Mouse (Mus musculus): ENCODE results near the gene Dpy19l1. TPM values are rescaled to one million over a fixed set of nuclear protein-coding genes. Genes with fewer than 3 reads are reported as not detected.

The Dpy19l1 gene
- polyA plus RNA-seq, 1 experiment from 2014 or later: 4.6 TPM

- Histone ChIP-seq H3K27ac (ENCODE audit: low read depth, low read length) (no peak overlapping the region), H3K36me3 (ENCODE audit: control insufficient read depth, insufficient read depth) (no peaks in the 10 kb centered on the region), H3K4me3 (ENCODE audit: low read depth, low read length) (no peak overlapping the region), H3K27me3 (replicated peaks; ENCODE audit: control insufficient read depth, insufficient read depth, low read length) (no peaks in the 10 kb centered on the region), H3K4me1 (replicated peaks; ENCODE audit: control insufficient read depth, insufficient read depth, low read length) (no peaks in the 10 kb centered on the region), H3K9ac (ENCODE audit: low read depth, low read length) (no peak overlapping the region), H3K4me2 (replicated peaks; ENCODE audit: low read depth) (no peak overlapping the region), H3K9me3 (ENCODE audit: control insufficient read depth) (no peaks in the 10 kb centered on the region)
- ATAC-seq: no peak
- 74% methylated on average over 3 of the region's 3 CpGs for whole genome bisulfite sequencing
- TF ChIP-seq CTCF (IDR thresholded peaks at IDR 0.05; ENCODE audit: low read depth): no peak
These were observed 108.8 kb downstream of the Dpy19l1 start for GRCm38 (mm10) chr9:24394146-24394545.

DNA sequence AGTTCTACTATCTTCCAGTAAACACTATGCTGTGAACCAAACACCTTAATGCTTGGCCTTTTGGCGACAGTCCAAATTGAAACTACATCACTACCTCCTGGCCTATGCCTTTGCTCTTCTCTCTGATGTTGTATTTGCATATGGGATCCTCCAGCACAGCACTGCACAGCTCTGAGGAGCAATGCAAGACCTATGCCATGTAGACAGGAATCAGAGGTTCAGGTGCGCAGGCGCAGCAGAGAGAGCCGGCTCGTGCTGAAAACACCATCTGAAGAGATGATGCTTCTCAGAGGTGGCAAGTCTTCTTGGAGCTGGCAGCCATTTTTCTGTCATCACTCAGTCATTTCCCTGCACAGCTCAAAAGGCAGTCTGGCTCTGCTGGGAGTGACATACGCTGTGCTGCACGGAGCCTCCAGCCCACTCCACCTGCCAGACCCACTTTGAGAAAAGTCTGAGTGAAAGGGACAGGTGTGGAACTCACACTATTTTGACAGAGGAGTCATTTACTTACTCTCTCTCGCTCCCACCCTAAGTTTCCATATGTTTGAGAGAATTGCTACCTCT lies 112.1 kb downstream of the Dpy19l1 start:
- H3K4me2 ChIP-seq (replicated peaks; ENCODE audit: low read depth): no peak overlapping the region
- H3K27me3 ChIP-seq (replicated peaks; ENCODE audit: control insufficient read depth, insufficient read depth, low read length): no peaks in the 10 kb centered on the region
- 90% methylated on average over 8 of the region's 8 CpGs for WGBS
- no peak for TF ChIP-seq CTCF (IDR thresholded peaks at IDR 0.05; ENCODE audit: low read depth)
- no peak overlapping the region for H3K4me3 ChIP-seq (ENCODE audit: low read depth, low read length)
- no peaks in the 10 kb centered on the region for H3K4me1 ChIP-seq (replicated peaks; ENCODE audit: control insufficient read depth, insufficient read depth, low read length)
- H3K36me3 ChIP-seq (ENCODE audit: control insufficient read depth, insufficient read depth): no peaks in the 10 kb centered on the region
- no peak overlapping the region for H3K27ac ChIP-seq (ENCODE audit: low read depth, low read length)
- H3K9me3 ChIP-seq (ENCODE audit: control insufficient read depth): no peaks in the 10 kb centered on the region
- H3K9ac ChIP-seq (ENCODE audit: low read depth, low read length): no peak overlapping the region
- ATAC-seq: no peak

DNA sequence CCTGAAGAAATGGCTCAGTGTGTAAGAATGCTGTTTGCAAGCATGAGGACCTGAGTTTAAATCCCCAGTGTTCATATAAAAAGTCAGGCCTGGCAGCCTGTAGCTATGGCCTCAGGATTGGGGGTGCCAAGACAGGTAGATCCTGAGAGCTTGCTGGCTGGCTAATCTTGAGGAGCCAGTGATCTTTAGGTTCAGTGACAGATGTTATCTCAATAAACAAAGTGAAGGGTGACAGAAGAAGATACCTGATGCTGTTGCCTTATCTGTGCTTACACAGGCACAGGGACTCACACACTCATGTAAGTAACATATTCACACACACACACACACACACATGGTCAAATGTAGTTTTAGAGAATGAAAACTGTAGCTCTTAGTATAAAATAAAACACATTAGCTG lies 115.7 kb downstream of the Dpy19l1 start:
- no peak for TF ChIP-seq CTCF (IDR thresholded peaks at IDR 0.05; ENCODE audit: low read depth)
- ATAC-seq: no peak
- H3K4me3 ChIP-seq (ENCODE audit: low read depth, low read length): no peak overlapping the region
- no peak overlapping the region for H3K27ac ChIP-seq (ENCODE audit: low read depth, low read length)
- H3K9me3 ChIP-seq (ENCODE audit: control insufficient read depth): no peaks in the 10 kb centered on the region
- H3K9ac ChIP-seq (ENCODE audit: low read depth, low read length): no peak overlapping the region
- no peaks in the 10 kb centered on the region for H3K27me3 ChIP-seq (replicated peaks; ENCODE audit: control insufficient read depth, insufficient read depth, low read length)
- H3K36me3 ChIP-seq (ENCODE audit: control insufficient read depth, insufficient read depth): no peaks in the 10 kb centered on the region
- H3K4me1 ChIP-seq (replicated peaks; ENCODE audit: control insufficient read depth, insufficient read depth, low read length): no peaks in the 10 kb centered on the region
- H3K4me2 ChIP-seq (replicated peaks; ENCODE audit: low read depth): no peak overlapping the region

- Histone ChIP-seq H3K4me3 (ENCODE audit: low read depth, low read length) (no peak overlapping the region), H3K27me3 (replicated peaks; ENCODE audit: control insufficient read depth, insufficient read depth, low read length) (no peaks in the 10 kb centered on the region), H3K36me3 (ENCODE audit: control insufficient read depth, insufficient read depth) (no peaks in the 10 kb centered on the region), H3K9me3 (ENCODE audit: control insufficient read depth) (no peaks in the 10 kb centered on the region), H3K4me2 (replicated peaks; ENCODE audit: low read depth) (no peak overlapping the region), H3K4me1 (replicated peaks; ENCODE audit: control insufficient read depth, insufficient read depth, low read length) (no peaks in the 10 kb centered on the region), H3K27ac (ENCODE audit: low read depth, low read length) (no peak overlapping the region), H3K9ac (ENCODE audit: low read depth, low read length) (no peak overlapping the region)
- no peak for TF ChIP-seq CTCF (IDR thresholded peaks at IDR 0.05; ENCODE audit: low read depth)
- WGBS: 82% methylated on average over 3 of the region's 3 CpGs
- ATAC-seq: no peak
These were observed 123.6 kb downstream of the Dpy19l1 start for GRCm38 (mm10) chr9:24379321-24379720.

GRCm38 (mm10) chr9:24378848-24379247 lies 124.1 kb downstream of the Dpy19l1 start:
- no peak overlapping the region for H3K27ac ChIP-seq (ENCODE audit: low read depth, low read length)
- H3K4me2 ChIP-seq (replicated peaks; ENCODE audit: low read depth): no peak overlapping the region
- no peak overlapping the region for H3K9ac ChIP-seq (ENCODE audit: low read depth, low read length)
- TF ChIP-seq CTCF (IDR thresholded peaks at IDR 0.05; ENCODE audit: low read depth): no peak
- H3K4me1 ChIP-seq (replicated peaks; ENCODE audit: control insufficient read depth, insufficient read depth, low read length): no peaks in the 10 kb centered on the region
- ATAC-seq: no peak
- no peaks in the 10 kb centered on the region for H3K36me3 ChIP-seq (ENCODE audit: control insufficient read depth, insufficient read depth)
- H3K27me3 ChIP-seq (replicated peaks; ENCODE audit: control insufficient read depth, insufficient read depth, low read length): no peaks in the 10 kb centered on the region
- H3K9me3 ChIP-seq (ENCODE audit: control insufficient read depth): no peaks in the 10 kb centered on the region
- no peak overlapping the region for H3K4me3 ChIP-seq (ENCODE audit: low read depth, low read length)
- WGBS: 75% methylated on average over 2 of the region's 2 CpGs

Other genes starting within 250 kb of the Dpy19l1 start
- not detected in 2 replicates for gene Cypt4, start 122.1 kb upstream of the Dpy19l1 start, polyA plus RNA-seq (2015; fragmentation: Nextera tagmentation; extraction: Ambion mirVana)
- gene Dpy19l2, start 193.2 kb upstream of the Dpy19l1 start, polyA plus RNA-seq (2015; fragmentation: Nextera tagmentation; extraction: Ambion mirVana): not detected in 2 replicates